Mouse (Mus musculus) hindbrain, embryonic 14.5 days (tissue): ENCODE measurements around the gene Kctd11. TPM values are rescaled to one million over a fixed set of nuclear protein-coding genes. Genes with fewer than 3 reads are reported as not detected.

Source experiments
- ATAC-seq: fragments of 200-750 bp; cut with Nextera tagmentation; 2 replicates; pipeline ENCODE4 v1.8.0; 2017; ENCODE audit warnings: moderate number of reproducible peaks, mild to moderate bottlenecking, moderate TSS enrichment, moderate library complexity; ENCODE audit not compliant: low FRiP score
- DNase-seq: peaks from one replicate; pipeline ENCODE4 v3.0.0-alpha.2; 2015; ENCODE audit warnings: low spot score
- H3K27ac ChIP-seq: fragments of 300-500 bp; sonication (generic); 2 replicates; pipeline ENCODE4 v1.5.1; 2014; ENCODE audit warnings: mild to moderate bottlenecking, moderate library complexity
- H3K27me3 ChIP-seq: fragments of 300-500 bp; sonication (generic); 2 replicates; pipeline ENCODE4 v1.6.1; 2014; ENCODE audit warnings: mild to moderate bottlenecking, low read length, mixed read lengths; ENCODE audit not compliant: control insufficient read depth, insufficient read depth
- H3K36me3 ChIP-seq: fragments of 300-500 bp; sonication (generic); replicated peaks from 2 replicates; pipeline ENCODE4 v1.6.1; 2014; ENCODE audit not compliant: control insufficient read depth, insufficient read depth
- H3K4me1 ChIP-seq: fragments of 300-500 bp; sonication (generic); replicated peaks from 2 replicates; pipeline ENCODE4 v1.6.1; 2014; ENCODE audit warnings: antibody characterized with exemption, low read length, mixed read lengths; ENCODE audit not compliant: control insufficient read depth, insufficient read depth
- H3K4me2 ChIP-seq: fragments of 300-500 bp; sonication (generic); replicated peaks from 2 replicates; pipeline ENCODE4 v1.6.1; 2014; ENCODE audit warnings: mild to moderate bottlenecking, moderate library complexity
- H3K4me3 ChIP-seq: fragments of 300-500 bp; sonication (generic); replicated peaks from 2 replicates; pipeline ENCODE4 v1.5.1; 2014; ENCODE audit warnings: mild to moderate bottlenecking, low read length
- H3K9ac ChIP-seq: fragments of 300-500 bp; sonication (generic); 2 replicates; pipeline ENCODE4 v1.6.1; 2014
- H3K9me3 ChIP-seq: fragments of 300-500 bp; sonication (generic); 2 replicates; pipeline ENCODE4 v1.6.1; 2016; ENCODE audit warnings: low read length; ENCODE audit not compliant: control insufficient read depth
- WGBS: fragments of 180-500 bp; shearing (Covaris S2); extraction: QIAGEN DNeasy Blood & Tissue Kit; methylation state at CpG from one replicate; pipeline ENCODE4 v1.1.7; 2014; 5-methylcytosine and 5-hydroxymethylcytosine counted together
- polyA plus RNA-seq: library from polyadenylated mRNA; unstranded; fragments of >200 nt; fragmentation: Nextera tagmentation; extraction: Ambion mirVana; gene quantifications from 2 replicates; pipeline ENCODE4 v1.2.1, GENCODE M21; 2014

Kctd11 gene
- polyA plus RNA-seq, 1 experiment from 2014 or later = 2.3 TPM

GRCm38 (mm10) chr11:69901993-69902392, 20.8 kb upstream of the Kctd11 start:
- WGBS = under 1% methylated on average over 38 of the region's 39 CpGs
- peak overlapping the region; percentile 99 for H3K27ac ChIP-seq
- peak overlapping the region; percentile 98 for H3K4me2 ChIP-seq
- H3K4me3 ChIP-seq = peak overlapping the region; percentile 93
- H3K36me3 ChIP-seq = peaks cover 34% of the 10 kb centered on the region
- no peaks in the 10 kb centered on the region for H3K9me3 ChIP-seq
- 0 out of 2 replicates have a peak, but pooled peaks have one; percentile 0 for ATAC-seq
- DNase-seq = no peak
- peaks cover 29% of the 10 kb centered on the region for H3K4me1 ChIP-seq
- H3K27me3 ChIP-seq = no peaks in the 10 kb centered on the region
- peak overlapping the region; percentile 99 for H3K9ac ChIP-seq

- peak overlapping the region; percentile 99 for H3K9ac ChIP-seq
- peak overlapping the region; percentile 98 for H3K4me2 ChIP-seq
- H3K9me3 ChIP-seq = no peaks in the 10 kb centered on the region
- WGBS = under 1% methylated on average over 42 of the region's 42 CpGs
- H3K27ac ChIP-seq = peak overlapping the region; percentile 99
- peak overlapping the region; percentile 93 for H3K4me3 ChIP-seq
- peaks cover 29% of the 10 kb centered on the region for H3K36me3 ChIP-seq
- peak; percentile 95 for DNase-seq
- H3K27me3 ChIP-seq = no peaks in the 10 kb centered on the region
- peak; percentile 83 for ATAC-seq
- peaks cover 29% of the 10 kb centered on the region for H3K4me1 ChIP-seq
Measured at GRCm38 (mm10) chr11:69901406-69901846, 20.2 kb upstream of the Kctd11 start.

- H3K4me1 ChIP-seq = peaks cover 29% of the 10 kb centered on the region
- H3K4me3 ChIP-seq = peak within 1 kb of the TSS; percentile 93
- peak within 1 kb of the TSS; percentile 99 for H3K9ac ChIP-seq
- ATAC-seq = peak; percentile 92
- peak within 1 kb of the TSS; percentile 99 for H3K27ac ChIP-seq
- peaks cover 22% of the 10 kb centered on the region for H3K36me3 ChIP-seq
- no peaks in the 10 kb centered on the region for H3K9me3 ChIP-seq
- H3K4me2 ChIP-seq = peak within 1 kb of the TSS; percentile 98
- no peaks in the 10 kb centered on the region for H3K27me3 ChIP-seq
- under 1% methylated on average over 38 of the region's 38 CpGs for WGBS
- DNase-seq = peak; percentile 91
Measured at GRCm38 (mm10) chr11:69900471-69901405, 19.5 kb upstream of the Kctd11 start, which contains the start of the genes 2810408A11Rik and Neurl4. Gene 2810408A11Rik, minus strand, starts transcription at chr11:69900987. Gene Neurl4, plus strand, starts transcription at chr11:69901072.

- peak overlapping the region; percentile 99 for H3K27ac ChIP-seq
- ATAC-seq = no peak
- H3K36me3 ChIP-seq = peaks cover 13% of the 10 kb centered on the region
- peak overlapping the region; percentile 99 for H3K9ac ChIP-seq
- whole genome bisulfite sequencing = 28% methylated on average over 4 of the region's 4 CpGs
- H3K9me3 ChIP-seq = no peaks in the 10 kb centered on the region
- no peak for DNase-seq
- peak overlapping the region; percentile 93 for H3K4me3 ChIP-seq
- H3K4me1 ChIP-seq = peaks cover 29% of the 10 kb centered on the region
- H3K27me3 ChIP-seq = no peaks in the 10 kb centered on the region
- H3K4me2 ChIP-seq = peak overlapping the region; percentile 98
Measured at GRCm38 (mm10) chr11:69899870-69900269, 18.7 kb upstream of the Kctd11 start.

- H3K4me2 ChIP-seq = no peak within 1 kb of the TSS
- H3K27me3 ChIP-seq = no peaks in the 10 kb centered on the region
- H3K27ac ChIP-seq = no peak within 1 kb of the TSS
- no peak within 1 kb of the TSS for H3K9ac ChIP-seq
- peaks cover 16% of the 10 kb centered on the region for H3K4me1 ChIP-seq
- H3K36me3 ChIP-seq = no peaks in the 10 kb centered on the region
- WGBS = 78% methylated on average over 4 of the region's 4 CpGs
- no peak for DNase-seq
- no peaks in the 10 kb centered on the region for H3K9me3 ChIP-seq
- no peak within 1 kb of the TSS for H3K4me3 ChIP-seq
- no peak for ATAC-seq
Measured at GRCm38 (mm10) chr11:69895291-69895690, 14.1 kb upstream of the Kctd11 start, which contains the start of gene Acap1. Gene Acap1, minus strand, starts transcription at chr11:69895539.

GRCm38 (mm10) chr11:69894671-69895070, 13.5 kb upstream of the Kctd11 start:
- ATAC-seq = no peak
- H3K27ac ChIP-seq = no peak overlapping the region

GRCm38 (mm10) chr11:69891482-69891881, 10.3 kb upstream of the Kctd11 start:
- ATAC-seq = no peak
- H3K27me3 ChIP-seq = no peaks in the 10 kb centered on the region
- H3K4me1 ChIP-seq = no peaks in the 10 kb centered on the region
- H3K4me2 ChIP-seq = no peak overlapping the region
- H3K9me3 ChIP-seq = no peaks in the 10 kb centered on the region
- WGBS = 67% methylated on average over 4 of the region's 4 CpGs
- H3K4me3 ChIP-seq = no peak overlapping the region
- H3K27ac ChIP-seq = no peak overlapping the region
- no peak overlapping the region for H3K9ac ChIP-seq
- DNase-seq = no peak
- H3K36me3 ChIP-seq = no peaks in the 10 kb centered on the region

More at GRCm38 (mm10) chr11:69894671-69895070, 13.5 kb upstream of the Kctd11 start:
- DNase-seq = no peak
- H3K4me3 ChIP-seq = no peak overlapping the region
- no peak overlapping the region for H3K4me2 ChIP-seq
- peaks cover 12% of the 10 kb centered on the region for H3K4me1 ChIP-seq
- H3K27me3 ChIP-seq = no peaks in the 10 kb centered on the region
- H3K36me3 ChIP-seq = no peaks in the 10 kb centered on the region
- 82% methylated on average over 5 of the region's 5 CpGs for WGBS
- H3K9ac ChIP-seq = no peak overlapping the region
- H3K9me3 ChIP-seq = no peaks in the 10 kb centered on the region

- Histone ChIP-seq H3K36me3 (no peaks in the 10 kb centered on the region), H3K4me2 (no peak overlapping the region), H3K4me3 (no peak overlapping the region), H3K9ac (no peak overlapping the region), H3K27ac (no peak overlapping the region), H3K9me3 (no peaks in the 10 kb centered on the region), H3K27me3 (peaks cover 4% of the 10 kb centered on the region; the same call in 1 of the 2 replicates), H3K4me1 (no peaks in the 10 kb centered on the region)
- DNase-seq = no peak
- 75% methylated on average over 8 of the region's 8 CpGs for WGBS
- no peak for ATAC-seq
Measured at GRCm38 (mm10) chr11:69886907-69887635, 5.9 kb upstream of the Kctd11 start.

GRCm38 (mm10) chr11:69884663-69885062, 3.5 kb upstream of the Kctd11 start:
- ATAC-seq (no peak), DNase-seq (no peak)
- Histone ChIP-seq H3K4me1 (peaks cover 16% of the 10 kb centered on the region; the same call in 1 of the 2 replicates), H3K9ac (no peak overlapping the region), H3K27ac (no peak overlapping the region), H3K27me3 (peaks cover 15% of the 10 kb centered on the region), H3K4me3 (no peak overlapping the region), H3K4me2 (no peak overlapping the region), H3K9me3 (no peaks in the 10 kb centered on the region), H3K36me3 (no peaks in the 10 kb centered on the region)
- 79% methylated on average over 8 of the region's 8 CpGs for WGBS
